Mouse (Mus musculus) kidney, adult 18-20 months (tissue): ENCODE measurements around the gene Cyp2d26.

Experiments
- DNase-seq: peaks from one replicate; pipeline ENCODE4 v3.0.0; 2021

Cyp2d26 gene

GRCm38 (mm10) chr15:82748141-82748540 is 46.0 kb downstream of the Cyp2d26 start:
- DNase-seq: no peak

GRCm38 (mm10) chr15:82747516-82747915 is 46.6 kb downstream of the Cyp2d26 start:
- no peak for DNase-seq
